Mouse (Mus musculus): ENCODE measurements around the gene Adarb1. TPM values are rescaled to one million over a fixed set of nuclear protein-coding genes. Genes with fewer than 3 reads are reported as not detected.

Adarb1 gene
- total and polyA plus RNA-seq, 3 experiments = 11.4 to 17.2 (median 17.1) TPM

GRCm38 (mm10) chr10:77333518-77333917 lies 84.6 kb downstream of the Adarb1 start:
- Histone ChIP-seq H3K79me2 (replicated peaks; ENCODE audit: control insufficient read depth, insufficient read depth, low read length) (peaks cover under 1% of the 10 kb centered on the region), H3K9ac (ENCODE audit: low read depth, low read length) (no peak overlapping the region), H3K4me3 (no peak overlapping the region), H3K36me3 (ENCODE audit: control insufficient read depth, insufficient read depth, low read length) (no peaks in the 10 kb centered on the region), H3K27ac (no peak overlapping the region), H3K27me3 (ENCODE audit: control insufficient read depth, insufficient read depth, low read length) (no peaks in the 10 kb centered on the region), H3K4me1 (ENCODE audit: control insufficient read depth, insufficient read depth, low read length) (no peaks in the 10 kb centered on the region)
- no peak for TF ChIP-seq CTCF (IDR thresholded peaks at IDR 0.05)
- TF ChIP-seq EP300 (IDR thresholded peaks at IDR 0.05; ENCODE audit: insufficient read depth, low read depth, low read length) = no peak
- TF ChIP-seq POLR2A (IDR thresholded peaks at IDR 0.05; ENCODE audit: insufficient read depth, low read depth, low read length) = no peak
- intact Hi-C loops (cut with DNase I) = no loop called here
- 78% methylated on average over 9 of the region's 9 CpGs for WGBS
- no peak for DNase-seq

DNA sequence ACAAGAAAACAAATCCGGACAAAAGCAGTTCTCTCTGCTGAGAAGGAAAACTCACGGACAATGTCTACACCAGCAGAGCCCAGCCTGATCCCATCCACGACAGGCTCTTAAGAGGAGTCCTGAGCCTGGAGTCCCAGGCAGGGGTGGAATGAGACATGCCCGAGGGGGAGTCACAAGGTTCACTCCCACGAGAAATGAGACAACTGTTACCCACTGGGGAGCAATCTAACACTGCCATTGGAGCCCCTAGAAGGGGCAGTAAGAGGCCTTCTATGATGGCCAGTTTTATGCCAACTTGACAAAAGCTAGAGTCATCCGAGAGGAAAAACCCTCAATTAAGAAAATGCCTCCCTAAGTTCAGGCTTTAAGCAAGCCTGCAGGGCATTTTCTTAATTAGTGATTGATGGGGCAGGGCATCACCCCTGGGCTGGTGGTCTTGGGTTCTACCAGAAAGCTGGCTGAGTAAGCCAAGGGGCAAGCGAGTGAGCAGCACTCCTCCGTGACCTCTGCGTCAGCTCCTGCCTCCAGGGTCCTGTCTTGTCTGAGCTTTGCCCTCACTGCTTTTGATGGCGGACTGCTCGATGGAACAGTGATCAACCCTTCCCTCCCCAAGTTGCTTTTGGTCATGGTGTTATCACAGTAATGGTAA lies 88.5 kb downstream of the Adarb1 start:
- Histone ChIP-seq H3K27me3 (ENCODE audit: control insufficient read depth, insufficient read depth, low read length) (no peaks in the 10 kb centered on the region), H3K4me3 (no peak overlapping the region), H3K79me2 (replicated peaks; ENCODE audit: control insufficient read depth, insufficient read depth, low read length) (peaks cover 3% of the 10 kb centered on the region), H3K36me3 (ENCODE audit: control insufficient read depth, insufficient read depth, low read length) (no peaks in the 10 kb centered on the region), H3K9ac (ENCODE audit: low read depth, low read length) (no peak overlapping the region), H3K4me1 (ENCODE audit: control insufficient read depth, insufficient read depth, low read length) (no peaks in the 10 kb centered on the region), H3K27ac (no peak overlapping the region)
- TF ChIP-seq EP300 (IDR thresholded peaks at IDR 0.05; ENCODE audit: insufficient read depth, low read depth, low read length) (no peak), POLR2A (IDR thresholded peaks at IDR 0.05; ENCODE audit: insufficient read depth, low read depth, low read length) (no peak), CTCF (IDR thresholded peaks at IDR 0.05) (no peak)
- WGBS = 75% methylated on average over 11 of the region's 11 CpGs
- intact Hi-C loops (cut with DNase I) = no loop called here
- peak in 1 of 2 experiments; percentile 1 for DNase-seq

DNA sequence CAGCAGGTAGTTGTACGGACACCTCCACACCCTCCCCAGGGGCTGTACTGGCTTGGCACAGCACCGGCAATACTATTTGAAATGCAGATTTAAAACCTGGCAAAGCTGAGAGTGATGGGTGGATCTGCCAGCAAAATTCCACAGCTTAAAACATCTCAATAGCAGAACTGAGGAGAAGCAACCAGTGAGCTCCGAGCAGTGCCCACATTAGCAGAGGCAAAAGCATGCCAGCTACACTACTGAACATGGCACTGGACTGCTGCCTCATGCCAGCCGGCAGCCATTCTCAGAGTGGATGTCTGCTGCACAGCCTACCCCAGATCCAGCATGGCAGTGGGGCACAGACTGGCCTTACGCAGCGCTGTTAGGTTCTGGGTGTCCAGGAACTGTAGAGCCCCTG lies 93.4 kb downstream of the Adarb1 start:
- no peak for TF ChIP-seq CTCF (IDR thresholded peaks at IDR 0.05)
- no peak for TF ChIP-seq EP300 (IDR thresholded peaks at IDR 0.05; ENCODE audit: insufficient read depth, low read depth, low read length)
- Histone ChIP-seq H3K36me3 (ENCODE audit: control insufficient read depth, insufficient read depth, low read length) (0 out of 2 replicates have a peak, but pooled peaks cover 2% of the 10 kb centered on the region), H3K4me3 (no peak overlapping the region), H3K27ac (no peak overlapping the region), H3K9ac (ENCODE audit: low read depth, low read length) (no peak overlapping the region), H3K4me1 (ENCODE audit: control insufficient read depth, insufficient read depth, low read length) (no peaks in the 10 kb centered on the region), H3K27me3 (ENCODE audit: control insufficient read depth, insufficient read depth, low read length) (no peaks in the 10 kb centered on the region), H3K79me2 (replicated peaks; ENCODE audit: control insufficient read depth, insufficient read depth, low read length) (peaks cover 3% of the 10 kb centered on the region)
- DNase-seq = peak in 1 of 2 experiments; percentile 1
- 68% methylated on average over 6 of the region's 6 CpGs for WGBS
- intact Hi-C loops (cut with DNase I) = no loop called here

GRCm38 (mm10) chr10:77321611-77322010 lies 96.5 kb downstream of the Adarb1 start:
- 70% methylated on average over 8 of the region's 8 CpGs for WGBS
- Histone ChIP-seq H3K27ac (no peak overlapping the region), H3K4me1 (ENCODE audit: control insufficient read depth, insufficient read depth, low read length) (no peaks in the 10 kb centered on the region), H3K27me3 (ENCODE audit: control insufficient read depth, insufficient read depth, low read length) (no peaks in the 10 kb centered on the region), H3K9ac (ENCODE audit: low read depth, low read length) (no peak overlapping the region), H3K4me3 (no peak overlapping the region), H3K79me2 (replicated peaks; ENCODE audit: control insufficient read depth, insufficient read depth, low read length) (no peaks in the 10 kb centered on the region; the same call in 1 of the 2 replicates), H3K36me3 (ENCODE audit: control insufficient read depth, insufficient read depth, low read length) (0 out of 2 replicates have a peak, but pooled peaks cover 2% of the 10 kb centered on the region)
- DNase-seq = no peak
- no peak for TF ChIP-seq EP300 (IDR thresholded peaks at IDR 0.05; ENCODE audit: insufficient read depth, low read depth, low read length)
- no peak for TF ChIP-seq CTCF (IDR thresholded peaks at IDR 0.05)
- no peak for TF ChIP-seq POLR2A (IDR thresholded peaks at IDR 0.05; ENCODE audit: insufficient read depth, low read depth, low read length)
- intact Hi-C loops (cut with DNase I) = no loop called here

- H3K4me3 ChIP-seq = no peak overlapping the region
- H3K9ac ChIP-seq (ENCODE audit: low read depth, low read length) = no peak overlapping the region
- no peaks in the 10 kb centered on the region for H3K27me3 ChIP-seq (ENCODE audit: control insufficient read depth, insufficient read depth, low read length)
- H3K79me2 ChIP-seq (replicated peaks; ENCODE audit: control insufficient read depth, insufficient read depth, low read length) = no peaks in the 10 kb centered on the region; the same call in 1 of the 2 replicates
- H3K4me1 ChIP-seq (ENCODE audit: control insufficient read depth, insufficient read depth, low read length) = no peaks in the 10 kb centered on the region
- DNase-seq = no peak
- intact Hi-C loops (cut with DNase I) = no loop called here
- no peak overlapping the region for H3K27ac ChIP-seq
- 61% methylated on average over 1 of the region's 1 CpGs for WGBS
- TF ChIP-seq CTCF (IDR thresholded peaks at IDR 0.05) (no peak), EP300 (IDR thresholded peaks at IDR 0.05; ENCODE audit: insufficient read depth, low read depth, low read length) (no peak), POLR2A (IDR thresholded peaks at IDR 0.05; ENCODE audit: insufficient read depth, low read depth, low read length) (no peak)
- H3K36me3 ChIP-seq (ENCODE audit: control insufficient read depth, insufficient read depth, low read length) = 0 out of 2 replicates have a peak, but pooled peaks cover 2% of the 10 kb centered on the region
These were observed 97.1 kb downstream of the Adarb1 start for GRCm38 (mm10) chr10:77321001-77321400.

- 77% methylated on average over 2 of the region's 2 CpGs for WGBS
- DNase-seq = no peak
- H3K27me3 ChIP-seq (ENCODE audit: control insufficient read depth, insufficient read depth, low read length) = no peaks in the 10 kb centered on the region
- H3K9ac ChIP-seq (ENCODE audit: low read depth, low read length) = no peak overlapping the region
- H3K36me3 ChIP-seq (ENCODE audit: control insufficient read depth, insufficient read depth, low read length) = 0 out of 2 replicates have a peak, but pooled peaks cover 2% of the 10 kb centered on the region
- H3K4me3 ChIP-seq = no peak overlapping the region
- peaks cover 2% of the 10 kb centered on the region; the same call in 1 of the 2 replicates for H3K4me1 ChIP-seq (ENCODE audit: control insufficient read depth, insufficient read depth, low read length)
- intact Hi-C loops (cut with DNase I) = no loop called here
- no peak overlapping the region for H3K27ac ChIP-seq
- TF ChIP-seq POLR2A (IDR thresholded peaks at IDR 0.05; ENCODE audit: insufficient read depth, low read depth, low read length) = no peak
- TF ChIP-seq EP300 (IDR thresholded peaks at IDR 0.05; ENCODE audit: insufficient read depth, low read depth, low read length) = no peak
- no peak for TF ChIP-seq CTCF (IDR thresholded peaks at IDR 0.05)
- H3K79me2 ChIP-seq (replicated peaks; ENCODE audit: control insufficient read depth, insufficient read depth, low read length) = no peaks in the 10 kb centered on the region
These were observed 102.4 kb downstream of the Adarb1 start for GRCm38 (mm10) chr10:77315682-77316081.

Data from heart, adult 2 months (tissue).